Mouse (Mus musculus): ENCODE data around the gene Zfp408.

Zfp408 gene

DNA sequence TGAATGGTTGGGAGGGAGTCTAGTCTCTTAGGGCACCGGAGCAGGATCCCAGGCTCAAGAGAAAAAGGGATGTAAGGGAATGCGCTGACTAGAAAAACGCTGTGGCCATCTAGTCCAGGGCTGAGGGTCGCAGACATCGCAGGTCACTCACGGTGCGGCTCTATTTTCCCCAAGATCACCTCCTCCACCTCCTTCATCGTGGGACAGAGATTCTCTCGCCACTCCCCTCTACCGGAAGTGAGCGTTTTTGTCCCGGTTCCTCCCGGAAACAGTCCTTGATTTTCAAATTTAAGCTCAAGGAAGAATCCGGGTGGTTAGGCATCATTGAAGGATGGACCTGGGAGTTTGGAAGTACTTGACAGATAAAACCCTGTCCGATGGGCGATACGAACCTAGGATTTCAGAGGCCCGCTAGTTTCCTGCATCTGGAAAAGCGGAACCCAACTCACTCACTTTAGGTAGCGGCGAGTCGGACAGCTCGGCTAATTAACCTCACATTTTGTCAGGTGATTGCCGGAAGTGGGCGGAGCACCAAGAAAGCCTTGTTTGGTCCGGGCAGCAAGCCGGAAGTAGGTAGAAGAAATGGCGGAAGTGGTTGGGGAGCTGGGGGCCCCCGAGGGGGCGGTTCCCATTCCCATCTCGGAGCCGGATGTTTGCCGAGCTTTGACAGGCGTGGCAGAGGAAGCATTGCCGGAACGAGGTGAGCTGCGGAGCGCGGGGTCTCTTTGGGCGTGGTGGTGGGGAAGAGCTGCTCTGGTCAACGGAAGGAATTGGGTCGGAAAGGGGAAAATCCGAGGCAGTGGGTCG lies at the start of gene Zfp408, which contains the start of gene Arhgap1:
Zfp408 (minus strand) TSS at position 239 of the 807 bp plus-strand sequence.
Arhgap1 (plus strand) TSS at position 308 of the 807 bp plus-strand sequence.
- peak; percentile 93 for DNase-seq (ENCODE audit: low spot score)

DNA sequence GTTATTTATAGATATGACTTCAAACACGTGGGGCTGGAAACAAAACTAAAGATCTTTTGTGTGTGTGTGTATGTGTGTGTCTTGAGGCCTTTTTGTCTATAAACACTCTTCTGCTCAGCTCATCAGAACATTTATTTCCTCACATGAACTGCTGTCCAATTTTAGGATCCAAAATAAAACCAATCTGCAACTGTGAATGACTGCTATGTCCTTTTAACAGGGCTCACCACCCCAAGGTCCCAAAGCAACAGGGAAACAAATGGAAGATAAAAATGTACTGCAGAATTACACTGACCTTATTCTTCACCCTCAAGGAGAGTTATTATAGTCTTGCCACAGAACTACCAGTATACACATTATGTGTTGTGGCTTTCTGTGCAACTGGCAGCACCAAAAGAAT lies 49.6 kb upstream of the Zfp408 start:
- no peak for DNase-seq (ENCODE audit: low spot score)

DNA sequence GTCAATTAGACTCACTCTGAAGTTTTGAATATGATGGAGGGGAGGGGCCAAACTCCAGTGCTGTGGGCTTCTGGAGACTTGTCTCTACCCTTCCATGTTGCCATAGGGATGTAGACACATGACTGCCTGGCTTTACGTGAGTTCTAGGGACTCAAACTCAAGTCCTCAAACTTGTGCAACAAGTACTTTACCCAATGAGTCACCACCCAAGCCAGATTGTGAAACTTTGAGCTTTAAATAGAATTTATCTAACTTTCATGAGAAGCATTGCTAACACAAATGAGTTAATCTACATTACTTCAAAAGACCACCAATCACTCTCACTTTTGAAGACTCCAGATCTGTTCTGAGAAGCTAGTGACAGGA lies 46.6 kb upstream of the Zfp408 start:
- DNase-seq (ENCODE audit: low spot score): no peak

DNA sequence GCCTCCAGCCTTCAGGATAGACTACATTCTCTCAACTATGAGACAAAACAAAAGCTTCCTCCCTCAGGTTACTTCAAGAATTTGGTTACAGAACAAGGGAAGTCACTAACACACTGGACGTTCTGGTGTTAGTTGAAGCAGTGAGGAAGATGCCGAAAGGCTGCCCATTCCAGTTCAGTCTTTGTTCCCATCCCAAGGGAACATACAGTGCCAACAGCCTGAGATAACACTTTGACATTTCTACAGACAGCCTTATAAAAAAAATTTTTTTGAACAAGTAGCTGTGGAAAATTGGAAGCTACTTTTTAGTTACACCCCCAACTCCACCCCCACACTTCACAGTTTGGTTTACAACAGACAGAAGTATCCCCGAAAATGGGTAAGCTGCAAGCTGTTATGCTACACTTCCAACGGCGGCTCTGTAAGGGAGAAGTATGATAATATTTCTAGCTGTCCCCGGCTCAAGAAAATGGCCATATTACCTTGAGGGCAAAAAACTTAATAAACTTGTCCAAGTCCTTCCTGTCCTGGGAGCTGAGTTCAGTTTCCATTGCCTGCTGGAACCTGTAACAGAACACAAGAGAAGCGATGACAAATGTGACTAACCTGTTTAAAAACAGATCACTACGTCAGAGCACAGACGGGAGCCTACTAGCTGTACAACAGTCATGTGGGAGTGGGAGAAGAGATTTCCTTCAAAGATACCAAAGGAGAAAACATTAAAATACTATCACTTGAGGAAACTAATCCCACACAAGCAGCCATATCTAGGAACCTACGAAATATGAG lies 46.0 kb upstream of the Zfp408 start:
- no peak for DNase-seq (ENCODE audit: low spot score)

DNA sequence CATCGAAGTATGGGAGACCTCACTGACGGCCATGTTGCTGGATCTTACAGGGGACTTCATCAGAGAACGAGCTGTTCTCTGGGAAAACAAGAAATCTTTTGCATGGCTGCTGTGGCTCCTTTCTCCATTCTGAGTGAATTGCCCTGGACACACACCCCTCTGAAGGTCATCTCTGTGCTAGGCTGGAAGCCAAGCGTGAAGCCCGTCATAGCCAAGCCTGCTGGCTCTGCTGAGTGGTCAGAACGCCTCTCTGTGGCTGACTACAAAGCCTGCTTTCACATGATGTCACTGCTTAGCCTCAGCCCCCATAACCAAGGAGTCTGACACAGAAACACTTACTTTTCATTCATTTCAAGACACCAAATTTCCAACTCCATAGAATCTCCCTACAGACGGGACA lies 39.9 kb upstream of the Zfp408 start:
- no peak for DNase-seq (ENCODE audit: low spot score)

DNA sequence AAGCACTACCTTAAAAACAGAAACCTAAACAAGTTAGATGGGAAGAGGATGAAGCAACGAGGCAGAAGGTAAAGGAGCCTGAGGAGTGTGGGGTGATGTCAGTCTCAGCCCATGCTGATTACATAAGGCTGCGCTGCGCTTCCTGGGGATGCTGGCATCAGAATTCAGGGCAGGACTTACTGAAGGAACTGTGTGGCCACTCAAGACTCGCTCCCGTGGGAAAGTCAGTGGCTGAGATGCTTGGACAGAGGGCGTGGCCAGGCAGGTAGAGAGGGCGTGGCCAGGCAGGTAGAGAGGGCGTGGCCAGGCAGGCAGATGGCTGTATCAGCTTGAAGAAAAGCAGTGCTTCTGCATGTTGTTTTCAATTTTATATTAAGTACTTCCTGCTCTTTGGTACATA lies 34.3 kb upstream of the Zfp408 start:
- DNase-seq (ENCODE audit: low spot score): no peak

DNA sequence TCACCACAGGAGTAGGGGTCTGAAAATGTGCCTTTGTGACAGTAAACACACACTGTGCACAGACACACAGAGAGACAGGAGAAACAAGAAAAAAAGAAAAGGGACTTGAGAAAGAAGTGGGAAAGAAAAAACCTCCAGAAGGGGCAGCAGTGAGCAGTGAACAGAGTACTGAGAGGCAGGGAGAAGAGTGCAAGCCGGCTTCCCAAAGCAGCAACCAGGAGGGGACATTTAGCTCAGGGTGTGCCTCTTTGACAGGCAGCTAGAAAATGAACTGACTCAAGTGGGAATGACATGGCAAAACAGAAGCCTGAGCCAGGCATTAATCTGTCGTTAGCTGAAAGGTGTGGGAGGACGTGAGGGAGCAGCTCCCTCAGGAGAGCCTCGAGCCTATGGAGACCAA lies 33.3 kb upstream of the Zfp408 start:
- peak; percentile 28 for DNase-seq (ENCODE audit: low spot score)

DNA sequence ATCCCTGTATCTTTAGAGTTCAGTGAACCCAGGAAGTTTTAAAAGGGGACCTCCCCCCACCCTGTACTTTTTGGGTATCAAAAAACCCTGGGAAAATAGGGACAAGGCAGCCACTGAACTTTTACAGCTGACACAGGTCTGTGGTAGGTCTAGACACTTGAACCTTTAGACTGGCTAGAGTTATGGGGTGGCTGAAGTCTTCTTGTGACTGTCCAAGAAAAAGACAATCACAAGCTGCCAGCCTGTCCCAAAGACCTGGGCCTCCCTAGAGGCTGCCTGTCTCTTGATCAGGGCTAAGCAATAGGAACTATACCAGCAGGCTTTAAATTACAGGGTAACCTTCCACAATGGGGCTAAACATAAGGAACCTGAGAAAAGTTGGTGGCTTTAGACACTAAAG lies 27.4 kb upstream of the Zfp408 start:
- no peak for DNase-seq (ENCODE audit: low spot score)

DNA sequence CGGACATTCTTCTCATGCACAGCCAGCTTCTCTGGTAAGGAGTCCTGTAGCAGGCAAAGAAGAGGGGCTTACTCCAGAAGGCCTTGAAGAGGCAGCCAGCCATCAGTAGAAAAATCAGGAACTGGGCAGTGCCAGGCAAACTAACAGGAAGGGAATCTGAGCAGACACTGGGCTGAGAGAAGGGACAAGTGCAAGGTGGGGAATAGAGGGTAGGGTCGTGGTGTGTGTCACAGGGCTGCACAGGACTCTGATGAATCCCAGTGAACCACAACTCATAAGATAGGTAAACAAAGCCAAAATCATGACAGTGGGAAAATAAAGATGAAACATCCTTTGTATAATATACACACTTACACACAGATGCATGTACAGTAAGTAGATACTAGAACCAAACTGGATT lies 26.8 kb upstream of the Zfp408 start:
- DNase-seq (ENCODE audit: low spot score): no peak

DNA sequence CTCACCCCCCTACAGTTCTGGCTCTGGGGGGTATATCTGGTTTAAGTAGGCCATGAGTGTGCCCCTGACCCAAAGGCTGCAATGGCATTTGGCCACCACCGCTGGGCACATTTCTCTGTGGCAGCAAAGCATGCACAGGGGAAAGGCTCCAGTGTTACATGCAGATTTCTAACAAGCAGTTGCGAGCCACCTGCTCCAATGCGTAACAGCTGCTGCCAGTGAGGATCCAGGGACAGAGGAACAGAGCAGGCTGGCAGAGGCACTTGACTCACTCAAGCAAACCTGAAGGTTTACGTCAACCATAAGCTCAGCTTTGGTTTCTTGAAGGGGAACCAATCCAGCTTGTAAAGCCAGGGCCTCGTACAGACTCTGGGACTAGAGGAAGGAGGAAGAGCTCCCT lies 25.3 kb upstream of the Zfp408 start:
- DNase-seq (ENCODE audit: low spot score): no peak

DNA sequence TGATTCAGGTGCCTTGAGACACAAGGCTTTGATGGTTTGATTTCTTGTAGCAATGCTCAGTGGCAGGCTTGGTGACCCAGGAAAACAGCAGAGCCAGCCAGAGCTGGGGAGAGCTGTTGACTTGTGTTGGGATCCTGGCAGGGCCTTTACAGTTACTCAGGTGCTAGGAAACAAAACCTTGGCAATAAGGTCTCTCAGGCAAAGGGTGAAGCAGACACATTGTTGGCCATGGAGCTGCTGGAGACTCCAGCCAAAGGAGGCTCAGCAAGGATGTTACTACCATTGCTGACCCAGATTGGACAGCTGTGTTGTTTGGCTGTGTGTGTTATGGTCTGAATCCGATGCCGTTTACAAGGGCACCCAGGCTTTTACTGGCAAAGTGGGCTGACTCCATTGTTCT lies 24.0 kb upstream of the Zfp408 start:
- DNase-seq (ENCODE audit: low spot score): no peak

DNA sequence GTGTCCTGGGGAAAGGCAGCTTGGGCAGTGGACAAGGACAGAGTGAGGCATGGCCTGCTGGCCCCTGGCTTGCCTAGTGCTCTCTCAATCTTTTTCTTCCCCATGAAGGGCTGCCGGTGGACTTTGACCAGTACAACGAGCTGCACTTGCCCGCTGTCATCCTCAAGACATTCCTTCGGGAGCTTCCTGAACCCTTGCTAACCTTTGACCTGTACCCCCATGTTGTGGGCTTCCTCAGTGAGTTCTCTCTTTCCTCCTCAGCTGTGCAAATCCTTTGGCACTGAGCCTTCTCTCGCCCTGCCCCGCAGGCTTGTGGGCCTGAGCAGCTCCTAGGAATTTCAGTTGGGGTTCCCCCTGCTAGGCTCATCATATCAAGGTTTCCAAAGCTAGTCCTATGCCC lies 20.4 kb upstream of the Zfp408 start:
- no peak for DNase-seq (ENCODE audit: low spot score)

DNA sequence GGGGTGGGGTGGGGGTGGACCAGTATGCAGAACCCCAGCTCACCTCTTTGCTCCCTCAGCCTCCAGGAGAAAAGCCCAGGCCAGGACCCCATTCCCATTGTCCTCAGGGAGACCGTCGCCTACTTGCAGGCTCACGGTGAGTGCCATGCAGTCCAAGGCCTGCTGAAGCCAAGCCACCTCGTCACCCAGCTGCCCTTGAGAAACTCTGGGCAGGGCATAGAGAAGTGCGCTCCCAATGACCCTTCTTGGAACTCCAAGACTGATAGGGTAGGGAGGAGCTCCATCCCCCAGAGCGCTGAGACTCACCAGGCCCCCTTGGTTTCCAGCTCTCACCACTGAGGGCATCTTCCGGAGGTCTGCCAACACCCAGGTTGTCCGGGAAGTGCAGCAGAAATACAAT lies 19.7 kb upstream of the Zfp408 start:
- no peak for DNase-seq (ENCODE audit: low spot score)

DNA sequence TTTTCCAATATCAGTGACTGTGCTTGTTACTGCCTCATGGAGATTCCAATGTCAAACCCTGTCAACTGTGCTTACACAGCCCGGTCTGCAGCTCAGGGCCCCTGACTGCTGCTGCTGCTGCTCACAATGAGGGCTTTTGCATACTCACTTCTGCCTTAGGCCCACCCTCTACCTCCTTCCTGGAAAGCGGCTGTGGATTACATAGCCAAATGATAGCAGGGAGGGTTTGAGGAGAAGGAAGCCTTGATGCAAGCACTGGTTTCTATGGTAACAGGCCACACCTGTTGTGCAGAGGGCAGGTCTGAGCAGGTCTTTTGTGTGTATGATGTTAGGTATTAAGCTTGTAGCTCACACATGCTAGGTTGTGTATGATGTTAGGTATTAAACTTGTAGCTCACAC lies 18.2 kb upstream of the Zfp408 start:
- DNase-seq (ENCODE audit: low spot score): no peak

DNA sequence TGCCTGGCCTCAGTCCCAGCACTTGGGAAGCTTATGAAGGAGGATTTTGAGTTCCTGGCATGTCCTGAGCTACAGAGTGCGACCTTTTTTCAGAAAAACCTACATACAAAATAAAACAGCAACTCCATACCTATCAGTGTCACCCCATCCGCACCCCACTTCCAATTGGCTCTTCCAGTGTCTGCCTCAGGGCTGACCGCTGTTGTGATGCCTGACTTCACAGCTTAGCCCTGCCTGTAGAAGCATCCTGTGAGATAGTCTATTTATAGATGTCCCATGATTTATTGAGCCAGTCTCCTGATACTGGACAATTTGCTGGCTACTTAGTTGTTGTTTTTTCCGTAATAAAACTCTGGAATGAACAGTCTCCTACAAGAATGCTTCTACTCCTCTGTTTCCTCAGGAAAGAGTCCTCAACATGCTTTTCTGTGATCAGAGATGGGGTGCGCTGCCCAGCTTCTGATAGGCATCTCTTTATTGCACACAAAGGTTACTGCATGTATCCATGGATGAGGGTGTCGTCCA lies 16.9 kb upstream of the Zfp408 start:
- DNase-seq (ENCODE audit: low spot score): no peak

DNA sequence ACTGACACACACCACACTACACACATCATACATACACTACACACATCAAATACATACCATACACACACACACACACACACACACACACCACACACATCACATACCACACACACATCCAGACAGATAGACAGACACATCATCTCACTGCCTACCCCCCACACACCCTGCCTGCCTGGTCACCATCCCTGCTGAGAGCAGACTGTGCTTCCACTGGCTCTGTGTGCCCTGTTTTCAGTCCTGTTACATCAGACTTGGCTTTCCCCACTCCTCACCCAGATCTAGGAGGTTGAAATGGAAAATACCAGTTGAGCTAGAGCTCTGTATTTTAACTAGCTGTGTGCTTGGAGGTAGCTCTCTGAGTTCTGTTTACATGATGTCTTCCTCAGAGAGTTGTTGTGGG lies 15.2 kb upstream of the Zfp408 start:
- no peak for DNase-seq (ENCODE audit: low spot score)

DNA sequence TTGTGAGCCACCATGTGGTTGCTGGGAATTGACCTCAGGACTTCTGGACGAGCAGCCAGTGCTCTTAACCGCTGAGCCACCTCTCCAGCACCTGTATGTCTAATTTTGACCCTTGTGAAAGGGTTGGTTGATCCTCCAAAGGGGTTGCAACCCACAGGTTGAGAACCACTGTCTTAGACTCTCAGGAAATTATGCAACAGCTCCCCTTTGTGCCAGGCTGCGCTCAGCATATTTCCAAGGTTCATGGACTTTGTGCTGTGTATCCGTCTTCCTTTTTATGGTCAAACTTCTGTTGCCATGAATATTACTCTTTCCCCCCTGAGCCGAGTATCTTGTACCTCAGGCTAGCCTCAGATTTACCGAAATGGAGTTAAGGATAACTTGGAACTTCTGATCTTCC lies 11.4 kb upstream of the Zfp408 start:
- no peak for DNase-seq (ENCODE audit: low spot score)

DNA sequence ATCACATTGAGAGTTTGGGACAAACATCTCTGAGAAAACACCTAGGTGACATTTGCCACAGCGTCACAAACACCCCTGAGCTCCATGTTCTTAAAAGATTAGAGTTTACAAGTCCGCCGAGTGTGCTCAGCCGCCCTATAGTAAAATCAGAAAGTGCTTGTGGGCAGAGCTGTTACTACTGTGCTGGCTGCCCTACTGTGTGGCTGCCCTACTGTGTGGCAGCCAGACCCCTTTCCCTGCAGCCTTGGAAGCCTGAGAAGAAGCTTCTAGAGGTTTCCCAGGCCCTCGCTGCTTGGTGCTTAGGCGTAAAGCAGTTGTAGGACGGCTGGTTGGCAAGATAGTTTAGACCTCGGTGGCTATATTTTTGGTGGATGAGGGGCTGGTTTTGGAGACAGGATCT lies 10.1 kb upstream of the Zfp408 start:
- DNase-seq (ENCODE audit: low spot score): no peak

DNA sequence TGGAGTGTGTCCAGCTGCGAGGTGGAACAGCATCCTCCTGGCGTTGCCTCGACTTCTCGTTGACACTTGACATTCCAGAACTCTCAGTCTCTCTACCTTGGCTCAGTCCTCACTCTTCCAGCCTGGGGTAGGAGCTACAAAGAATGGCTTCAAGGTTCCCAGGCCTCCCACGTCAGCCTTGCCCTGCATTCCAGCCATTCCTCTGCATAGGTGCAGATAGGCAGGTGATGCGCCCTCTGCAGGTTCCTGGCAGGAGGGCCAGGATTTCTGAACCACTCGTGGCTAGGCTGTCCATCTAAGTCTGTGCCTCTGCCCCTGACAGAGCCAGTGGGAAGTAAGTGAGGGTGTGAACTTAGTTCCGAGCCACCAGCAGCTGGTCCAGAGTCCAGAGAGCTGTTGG lies 7.2 kb upstream of the Zfp408 start:
- no peak for DNase-seq (ENCODE audit: low spot score)

DNA sequence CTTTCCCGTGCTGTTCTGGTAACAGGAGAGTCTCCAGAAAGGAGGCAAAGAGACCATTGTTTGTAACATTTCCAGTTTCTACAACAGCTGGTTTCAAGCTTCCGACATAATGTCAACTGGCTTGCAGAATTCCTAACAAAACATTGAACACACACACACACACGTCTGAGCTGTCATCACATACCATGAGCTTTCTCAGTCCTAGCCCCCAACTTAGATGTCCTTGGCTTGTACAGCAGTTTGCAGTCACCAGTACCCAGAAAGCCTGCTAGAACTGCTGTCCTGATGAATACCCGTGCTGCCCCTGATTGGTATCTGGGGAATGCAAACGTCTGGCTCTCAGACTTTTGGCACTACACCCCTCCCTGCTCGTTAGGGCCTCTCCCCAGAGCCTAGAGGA lies 6.2 kb upstream of the Zfp408 start:
- DNase-seq (ENCODE audit: low spot score): no peak

DNA sequence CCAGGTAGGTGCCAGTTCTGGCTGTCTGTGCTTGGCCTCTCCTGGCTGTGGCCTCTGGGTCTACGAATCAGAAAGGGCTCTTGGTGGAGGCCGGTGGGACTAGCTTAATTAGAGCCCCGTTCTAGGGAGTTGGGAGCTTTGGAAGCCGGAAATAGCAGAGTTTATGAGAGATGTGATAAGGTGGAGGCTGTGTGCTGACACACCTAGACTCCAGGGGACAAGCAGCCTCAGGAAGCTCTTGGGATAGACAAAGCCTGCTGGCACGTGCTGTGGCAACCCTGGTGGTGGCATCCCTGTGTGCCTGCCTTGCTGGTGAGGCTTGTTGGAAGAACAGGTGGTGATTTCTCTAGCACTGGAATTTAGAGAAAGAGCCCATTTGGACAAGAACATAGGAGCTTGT lies 5.8 kb upstream of the Zfp408 start:
- DNase-seq (ENCODE audit: low spot score): no peak

DNA sequence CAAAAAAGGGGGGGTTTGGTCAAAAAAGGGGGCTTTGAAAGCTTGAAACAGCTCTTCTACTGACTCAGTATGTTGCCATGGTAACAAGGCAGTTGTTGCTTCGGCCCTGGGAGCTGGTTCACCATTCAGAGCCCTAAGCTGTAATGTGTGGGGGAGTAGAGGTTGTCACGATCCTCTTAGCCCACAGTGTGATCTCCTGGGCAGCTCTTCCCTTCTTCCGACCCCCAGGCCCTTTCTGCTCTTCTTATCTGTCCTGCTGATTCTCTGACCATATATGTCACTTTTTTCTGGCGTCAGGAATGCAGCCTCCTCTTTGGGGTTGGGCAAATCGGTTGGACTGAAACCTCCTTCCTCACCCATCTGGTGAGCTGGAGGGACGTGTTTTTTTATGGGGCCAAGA lies 3.3 kb upstream of the Zfp408 start:
- DNase-seq (ENCODE audit: low spot score): no peak

DNA sequence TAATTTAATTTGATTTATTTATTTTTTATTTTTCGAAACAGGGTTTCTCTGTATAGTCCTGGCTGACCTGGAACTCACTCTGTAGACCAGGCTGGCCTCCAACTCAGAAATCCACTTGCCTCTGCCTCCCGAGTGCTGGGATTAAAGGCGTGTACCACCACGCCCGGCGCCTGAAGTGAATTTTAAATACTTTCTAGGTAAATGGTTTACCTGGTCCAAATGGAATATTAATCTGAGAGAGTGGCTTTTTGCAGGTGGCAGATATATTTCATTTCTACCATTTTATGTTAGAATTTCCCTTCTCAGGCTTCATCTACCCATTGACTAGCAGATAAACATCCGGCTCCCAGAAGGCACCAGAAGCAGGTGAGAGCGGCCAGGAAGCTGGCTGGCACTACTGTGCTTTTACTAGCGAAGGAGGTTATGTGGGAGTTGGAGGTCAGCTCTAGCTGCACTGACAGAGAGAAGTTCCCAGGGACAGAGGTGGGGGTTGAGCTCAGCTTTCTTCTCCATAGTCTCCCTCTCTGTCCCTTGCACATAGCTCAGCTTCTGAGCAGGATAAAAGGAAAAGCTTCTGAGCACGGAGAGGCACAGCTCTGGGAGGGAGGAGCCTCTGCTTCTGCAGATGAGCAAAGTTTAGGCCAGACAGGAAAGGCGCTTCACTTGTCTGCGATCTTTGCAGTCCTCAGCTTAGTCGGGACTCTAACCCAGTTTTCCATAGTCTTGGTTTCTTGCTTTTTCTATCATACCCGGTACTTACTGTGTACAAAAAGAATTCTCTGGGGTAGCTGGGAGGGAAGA lies 2.1 kb upstream of the Zfp408 start:
- DNase-seq (ENCODE audit: low spot score): no peak
